ENCODE assay signal across 16 mouse cellular contexts in genomic region chr3:58336135-58336534, GRCm38 (mm10).
DNase-seq lines count a peak whose midpoint lies in the region; ATAC-seq and TF ChIP-seq lines count a peak whose summit lies in the region.
"Had no signal": no experiment of that assay in that cellular context is flagged by ENCODE, and none has a peak within 500 bp of the region (broad histone marks: within the 10 kb centered on the region; RNA-seq: fewer than 3 reads in every experiment).

No protein-coding gene starts in this region.

- ATAC-seq in heart, embryonic 11.5 days (replicated peaks; ENCODE audit: insufficient number of reproducible peaks, low FRiP score, low TSS enrichment): no peak
- ATAC-seq in midbrain, embryonic 14.5 days (ENCODE audit: low FRiP score, low TSS enrichment): no peak
- ATAC-seq in midbrain, postnatal 0 days (ENCODE audit: low FRiP score): no peak
- ATAC-seq in embryonic facial prominence, embryonic 11.5 days (replicated peaks; ENCODE audit: insufficient number of reproducible peaks, low FRiP score, low TSS enrichment, low read depth): no peak

- H3K27me3 ChIP-seq in heart, embryonic 10.5 days (ENCODE audit: insufficient read depth, poor library complexity, severe bottlenecking): no peaks in the 10 kb centered on the region
- no peaks in the 10 kb centered on the region for H3K27me3 ChIP-seq in heart, embryonic 11.5 days (ENCODE audit: control insufficient read depth, insufficient read depth, low read length)
- no peaks in the 10 kb centered on the region for H3K27me3 ChIP-seq in midbrain, embryonic 14.5 days (ENCODE audit: control insufficient read depth, insufficient read depth, low read length)
- H3K27me3 ChIP-seq in midbrain, postnatal 0 days (ENCODE audit: insufficient read depth, low read length): no peaks in the 10 kb centered on the region
- H3K27me3 ChIP-seq in embryonic facial prominence, embryonic 11.5 days (ENCODE audit: control insufficient read depth, insufficient read depth, low read length): no peaks in the 10 kb centered on the region
- H3K27me3 ChIP-seq: heart, embryonic 13.5 days; liver, embryonic 15.5 days; neural tube, embryonic 15.5 days had no signal

- H3K9ac ChIP-seq in heart, embryonic 11.5 days (ENCODE audit: low read depth, low read length): no peak overlapping the region
- no peak overlapping the region for H3K9ac ChIP-seq in midbrain, embryonic 14.5 days (replicated peaks; ENCODE audit: low read length)
- H3K9ac ChIP-seq in midbrain, postnatal 0 days (replicated peaks; ENCODE audit: low read length, poor library complexity, severe bottlenecking): no peak overlapping the region
- no peak overlapping the region for H3K9ac ChIP-seq in embryonic facial prominence, embryonic 11.5 days (replicated peaks; ENCODE audit: low read length)
- H3K9ac ChIP-seq: liver, embryonic 15.5 days; neural tube, embryonic 15.5 days had no signal

- no peak overlapping the region for H3K4me2 ChIP-seq in heart, embryonic 11.5 days
- H3K4me2 ChIP-seq in midbrain, embryonic 14.5 days (ENCODE audit: low read length): no peak overlapping the region
- H3K4me2 ChIP-seq in midbrain, postnatal 0 days (ENCODE audit: low read depth, low read length, poor library complexity, severe bottlenecking): no peak overlapping the region
- H3K4me2 ChIP-seq in embryonic facial prominence, embryonic 11.5 days (ENCODE audit: low read depth, low read length): no peak overlapping the region
- H3K4me2 ChIP-seq: heart, embryonic 13.5 days; liver, embryonic 15.5 days; neural tube, embryonic 15.5 days had no signal

- TF ChIP-seq CTCF in midbrain, postnatal 0 days (IDR thresholded peaks at IDR 0.05): no peak

- no peak overlapping the region for H3K4me3 ChIP-seq in heart, embryonic 10.5 days
- H3K4me3 ChIP-seq in heart, embryonic 11.5 days (ENCODE audit: low read depth, low read length): no peak overlapping the region
- no peak overlapping the region for H3K4me3 ChIP-seq in midbrain, embryonic 14.5 days (replicated peaks; ENCODE audit: low read depth, low read length)
- no peak overlapping the region for H3K4me3 ChIP-seq in midbrain, postnatal 0 days (ENCODE audit: low read depth, low read length)
- no peak overlapping the region for H3K4me3 ChIP-seq in embryonic facial prominence, embryonic 11.5 days (ENCODE audit: low read depth, low read length)
- H3K4me3 ChIP-seq: heart, embryonic 13.5 days; liver, embryonic 15.5 days; neural tube, embryonic 15.5 days had no signal

- no peaks in the 10 kb centered on the region for H3K36me3 ChIP-seq in heart, embryonic 10.5 days
- H3K36me3 ChIP-seq in heart, embryonic 11.5 days (ENCODE audit: control insufficient read depth, insufficient read depth, low read length): no peaks in the 10 kb centered on the region
- H3K36me3 ChIP-seq in midbrain, embryonic 14.5 days (ENCODE audit: control insufficient read depth, insufficient read depth, low read length): no peaks in the 10 kb centered on the region
- no peaks in the 10 kb centered on the region for H3K36me3 ChIP-seq in midbrain, postnatal 0 days (ENCODE audit: insufficient read depth, low read length)
- H3K36me3 ChIP-seq in embryonic facial prominence, embryonic 11.5 days (replicated peaks; ENCODE audit: control insufficient read depth, insufficient read depth, low read depth, low read length): no peaks in the 10 kb centered on the region
- H3K36me3 ChIP-seq: heart, embryonic 13.5 days; liver, embryonic 15.5 days; neural tube, embryonic 15.5 days had no signal

- 53% methylated on average over 5 of the region's 5 CpGs for WGBS in heart, embryonic 10.5 days
- 55% methylated on average over 5 of the region's 5 CpGs for WGBS in heart, embryonic 11.5 days (ENCODE audit: insufficient replicate concordance)
- WGBS in midbrain, embryonic 14.5 days: 36% methylated on average over 5 of the region's 5 CpGs
- 37% methylated on average over 5 of the region's 5 CpGs for WGBS in midbrain, postnatal 0 days
- WGBS in embryonic facial prominence, embryonic 11.5 days: 46% methylated on average over 5 of the region's 5 CpGs

- H3K4me1 ChIP-seq in heart, embryonic 10.5 days: peaks cover 36% of the 10 kb centered on the region
- peaks cover 11% of the 10 kb centered on the region; the same call in 1 of the 2 replicates for H3K4me1 ChIP-seq in heart, embryonic 11.5 days (ENCODE audit: control insufficient read depth, insufficient read depth, low read length)
- peaks cover 12% of the 10 kb centered on the region for H3K4me1 ChIP-seq in midbrain, embryonic 14.5 days (ENCODE audit: control insufficient read depth, insufficient read depth, low read length)
- no peaks in the 10 kb centered on the region for H3K4me1 ChIP-seq in midbrain, postnatal 0 days (ENCODE audit: insufficient read depth, low read length)
- no peaks in the 10 kb centered on the region; the same call in 1 of the 2 replicates for H3K4me1 ChIP-seq in embryonic facial prominence, embryonic 11.5 days (ENCODE audit: control insufficient read depth, insufficient read depth, low read length)
- H3K4me1 ChIP-seq: liver, embryonic 15.5 days had no signal

- H3K27ac ChIP-seq in heart, embryonic 10.5 days: 0 out of 2 replicates have a peak overlapping the region, but pooled peaks have one; percentile 16
- H3K27ac ChIP-seq in heart, embryonic 11.5 days (ENCODE audit: low read depth, low read length): no peak overlapping the region
- no peak overlapping the region for H3K27ac ChIP-seq in midbrain, embryonic 14.5 days (replicated peaks; ENCODE audit: low read depth, low read length)
- no peak overlapping the region for H3K27ac ChIP-seq in midbrain, postnatal 0 days (ENCODE audit: low read depth, low read length)
- peak overlapping the region; percentile 41; the same call in 1 of the 2 replicates for H3K27ac ChIP-seq in embryonic facial prominence, embryonic 11.5 days (replicated peaks; ENCODE audit: low read depth, low read length)
- H3K27ac ChIP-seq: heart, embryonic 13.5 days; liver, embryonic 15.5 days; neural tube, embryonic 15.5 days had no signal

- no peaks in the 10 kb centered on the region for H3K9me3 ChIP-seq in heart, embryonic 10.5 days
- no peaks in the 10 kb centered on the region for H3K9me3 ChIP-seq in heart, embryonic 11.5 days (replicated peaks; ENCODE audit: control insufficient read depth, low read length)
- no peaks in the 10 kb centered on the region for H3K9me3 ChIP-seq in midbrain, embryonic 14.5 days (ENCODE audit: control insufficient read depth, low read length)
- H3K9me3 ChIP-seq in midbrain, postnatal 0 days (ENCODE audit: low read length): no peaks in the 10 kb centered on the region
- no peaks in the 10 kb centered on the region for H3K9me3 ChIP-seq in embryonic facial prominence, embryonic 11.5 days (replicated peaks; ENCODE audit: control insufficient read depth, low read length)
- H3K9me3 ChIP-seq: heart, embryonic 13.5 days; liver, embryonic 15.5 days; neural tube, embryonic 15.5 days had no signal

- no peak for DNase-seq in heart, embryonic 10.5 days (ENCODE audit: low spot score)
- peak; percentile 18 for DNase-seq in midbrain, embryonic 14.5 days
- DNase-seq in midbrain, postnatal 0 days (ENCODE audit: low spot score): no peak
- peak; percentile 26 for DNase-seq in embryonic facial prominence, embryonic 11.5 days (ENCODE audit: low spot score)
- no peak for DNase-seq in adrenal gland, postnatal 14 days
- no peak for DNase-seq in kidney, adult 11 months
- DNase-seq: adrenal gland, postnatal 36 days; cerebellum, adult 9-11 months; gastrocnemius, postnatal 14 days; kidney, adult 8-10 months; lung, postnatal 36 days; right cerebral cortex, postnatal 4 days had no signal

Comparison
In these comparisons a context has a peak if more than half of its experiments do, and no peak if none do; other contexts are left out.
1. DNase-seq: peak in midbrain, embryonic 14.5 days (single experiment) and embryonic facial prominence, embryonic 11.5 days (single experiment); none in heart, embryonic 10.5 days (single experiment), midbrain, postnatal 0 days (single experiment), adrenal gland, postnatal 14 days (single experiment) and kidney, adult 11 months (single experiment).
2. H3K27ac ChIP-seq: peak in heart, embryonic 10.5 days (single experiment) and embryonic facial prominence, embryonic 11.5 days (single experiment); none in heart, embryonic 11.5 days (single experiment), midbrain, embryonic 14.5 days (single experiment) and midbrain, postnatal 0 days (single experiment).